Mouse (Mus musculus) liver, embryonic 13.5 days (tissue): ENCODE measurements around the gene Flot1. TPM values are rescaled to one million over a fixed set of nuclear protein-coding genes. Genes with fewer than 3 reads are reported as not detected.

ENCODE experiments used
- ATAC-seq: fragments of 200-750 bp; cut with Nextera tagmentation; 2 replicates; pipeline ENCODE4 v1.8.0; 2017; ENCODE audit warnings: low read depth, mild to moderate bottlenecking, moderate number of reproducible peaks, moderate library complexity
- DNase-seq: peaks from one replicate; pipeline ENCODE4 v3.0.0; 2022
- H3K27ac ChIP-seq: fragments of 300-500 bp; sonication (generic); 2 replicates; pipeline ENCODE4 v1.5.1; 2015; ENCODE audit warnings: moderate library complexity, mild to moderate bottlenecking, inconsistent platforms
- H3K27me3 ChIP-seq: fragments of 300-500 bp; sonication (generic); 2 replicates; pipeline ENCODE4 v1.6.1; 2015; ENCODE audit warnings: mild to moderate bottlenecking, inconsistent platforms
- H3K36me3 ChIP-seq: fragments of 300-500 bp; sonication (generic); 2 replicates; pipeline ENCODE4 v1.6.1; 2015; ENCODE audit warnings: mild to moderate bottlenecking, inconsistent platforms
- H3K4me1 ChIP-seq: fragments of 300-500 bp; sonication (generic); replicated peaks from 2 replicates; pipeline ENCODE4 v1.6.1; 2015; ENCODE audit warnings: inconsistent platforms
- H3K4me2 ChIP-seq: fragments of 300-500 bp; sonication (generic); 2 replicates; pipeline ENCODE4 v1.6.1; 2015; ENCODE audit warnings: inconsistent platforms, mild to moderate bottlenecking, moderate library complexity
- H3K4me3 ChIP-seq: fragments of 300-500 bp; sonication (generic); replicated peaks from 2 replicates; pipeline ENCODE4 v1.5.1; 2015; ENCODE audit warnings: mild to moderate bottlenecking, inconsistent platforms
- H3K9ac ChIP-seq: fragments of 300-500 bp; sonication (generic); 2 replicates; pipeline ENCODE4 v1.6.1; 2015; ENCODE audit warnings: mild to moderate bottlenecking, inconsistent platforms
- H3K9me3 ChIP-seq: fragments of 300-500 bp; sonication (generic); replicated peaks from 2 replicates; pipeline ENCODE4 v1.6.1; 2016; ENCODE audit warnings: inconsistent platforms
- WGBS: fragments of 180-500 bp; shearing (Covaris S2); methylation state at CpG from one replicate; pipeline ENCODE4 v1.1.7; 2015; ENCODE audit not compliant: insufficient replicate concordance; 5-methylcytosine and 5-hydroxymethylcytosine counted together
- polyA plus RNA-seq: library from polyadenylated mRNA; unstranded; fragments of >200 nt; fragmentation: Nextera tagmentation; extraction: Ambion mirVana; gene quantifications from 2 replicates; pipeline ENCODE4 v1.2.1, GENCODE M21; 2015

Flot1 gene
- polyA plus RNA-seq, 1 experiment from 2014 or later = 38.2 TPM

GRCm38 (mm10) chr17:35810900-35811648, 12.0 kb upstream of the Flot1 start:
- Histone ChIP-seq H3K4me1 (peaks cover 40% of the 10 kb centered on the region), H3K9ac (no peak overlapping the region), H3K4me2 (no peak overlapping the region), H3K36me3 (no peaks in the 10 kb centered on the region), H3K27ac (peak overlapping the region; percentile 13; the same call in 1 of the 2 replicates), H3K9me3 (no peaks in the 10 kb centered on the region), H3K4me3 (no peak overlapping the region), H3K27me3 (no peaks in the 10 kb centered on the region)
- WGBS = 57% methylated on average over 5 of the region's 5 CpGs
- no peak for ATAC-seq
- DNase-seq = no peak

DNA sequence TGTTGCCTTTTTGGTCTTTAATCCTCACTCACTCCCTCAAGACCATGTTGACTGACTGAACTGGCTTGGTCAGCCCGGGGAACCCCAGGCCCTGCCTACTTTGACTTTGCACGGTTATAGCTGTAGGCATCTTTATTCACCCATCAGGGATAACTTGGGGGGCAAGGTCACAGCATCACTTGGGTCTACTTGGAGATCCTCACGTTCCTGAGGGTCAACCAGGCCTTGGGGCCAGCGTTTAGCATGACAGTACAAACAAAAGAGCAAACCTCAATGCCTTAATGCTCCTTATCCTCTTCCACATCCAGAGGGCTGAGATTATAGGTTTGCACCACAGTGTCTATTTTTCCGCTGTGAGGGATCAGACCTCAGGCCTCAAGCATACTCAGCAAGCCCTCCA, 10.7 kb upstream of the Flot1 start:
- no peak overlapping the region for H3K4me3 ChIP-seq
- no peaks in the 10 kb centered on the region for H3K36me3 ChIP-seq
- 79% methylated on average over 5 of the region's 5 CpGs for WGBS
- H3K4me2 ChIP-seq = no peak overlapping the region
- ATAC-seq (no peak), DNase-seq (no peak)
- peaks cover 49% of the 10 kb centered on the region for H3K4me1 ChIP-seq
- H3K27ac ChIP-seq = no peak overlapping the region
- H3K27me3 ChIP-seq = no peaks in the 10 kb centered on the region
- H3K9me3 ChIP-seq = no peaks in the 10 kb centered on the region
- H3K9ac ChIP-seq = no peak overlapping the region

DNA sequence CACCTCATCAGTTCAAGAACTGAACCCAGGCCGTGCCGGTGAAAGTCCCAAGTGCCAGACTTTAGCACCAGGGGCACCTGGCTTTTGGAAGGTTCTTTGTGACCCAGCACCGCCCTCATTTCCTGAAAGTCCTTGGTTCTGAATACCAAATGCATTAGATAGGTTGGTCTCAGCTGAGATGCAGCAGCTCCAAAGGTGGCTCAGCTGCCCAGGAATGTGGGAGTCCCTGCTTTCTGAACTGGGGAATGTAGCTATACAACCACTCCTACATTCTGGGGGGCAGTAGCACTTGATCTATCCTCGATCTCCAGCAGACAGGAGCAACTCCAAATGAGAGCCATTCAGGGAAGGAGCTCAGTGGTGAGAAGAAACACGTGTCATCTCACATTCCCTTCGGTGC, 10.3 kb upstream of the Flot1 start:
- 64% methylated on average over 6 of the region's 6 CpGs for WGBS
- no peak for ATAC-seq
- Histone ChIP-seq H3K9ac (no peak overlapping the region), H3K4me3 (no peak overlapping the region), H3K27ac (no peak overlapping the region), H3K4me1 (peaks cover 53% of the 10 kb centered on the region), H3K9me3 (no peaks in the 10 kb centered on the region), H3K27me3 (no peaks in the 10 kb centered on the region), H3K36me3 (no peaks in the 10 kb centered on the region), H3K4me2 (no peak overlapping the region)
- DNase-seq = no peak

DNA sequence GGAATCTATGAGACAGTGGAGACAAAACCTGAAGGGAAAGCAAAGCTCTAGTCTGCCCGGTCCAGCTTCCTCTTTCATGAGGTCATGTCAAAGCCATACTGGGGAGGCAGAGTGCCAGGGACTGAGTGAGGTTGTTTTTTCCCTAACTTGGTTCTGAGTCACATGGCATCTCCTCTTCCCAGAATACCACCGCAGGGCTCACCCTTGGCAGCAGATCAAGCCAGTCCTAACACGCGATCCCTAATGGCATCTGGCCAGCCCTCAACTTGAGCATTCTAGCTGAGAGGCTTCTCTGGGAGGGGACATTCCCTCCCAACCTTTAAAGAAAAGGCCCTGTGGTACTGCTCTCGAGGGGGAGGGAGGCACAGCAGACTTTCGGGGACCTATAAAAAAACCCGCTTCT, 9.8 kb upstream of the Flot1 start:
- Histone ChIP-seq H3K9me3 (no peaks in the 10 kb centered on the region), H3K4me2 (no peak overlapping the region), H3K4me1 (peaks cover 53% of the 10 kb centered on the region), H3K27ac (no peak overlapping the region; the same call in 1 of the 2 replicates), H3K36me3 (no peaks in the 10 kb centered on the region), H3K4me3 (no peak overlapping the region), H3K9ac (no peak overlapping the region; the same call in 1 of the 2 replicates), H3K27me3 (no peaks in the 10 kb centered on the region)
- DNase-seq (no peak), ATAC-seq (no peak)
- 63% methylated on average over 7 of the region's 7 CpGs for WGBS

DNA sequence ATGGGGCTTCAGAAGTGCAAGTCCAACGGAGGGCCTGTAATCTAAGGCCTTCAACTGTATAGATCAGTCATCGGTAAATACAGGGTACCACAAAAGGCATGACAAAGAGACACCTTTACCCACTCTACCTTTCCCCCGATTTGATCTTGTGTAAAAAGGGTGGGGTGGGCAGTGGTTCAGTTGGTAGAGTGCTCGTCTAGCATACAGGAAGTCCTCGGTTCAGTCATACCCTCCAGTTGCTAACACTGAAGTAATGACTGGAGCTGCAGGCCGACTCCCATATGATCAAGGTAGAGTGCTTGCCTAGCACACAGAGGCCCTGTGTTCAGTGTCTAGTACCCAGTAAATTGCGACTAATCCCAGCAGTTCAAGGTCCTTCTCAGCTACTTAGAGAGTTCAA, 9.4 kb upstream of the Flot1 start:
- H3K36me3 ChIP-seq = no peaks in the 10 kb centered on the region
- no peak for DNase-seq
- H3K4me3 ChIP-seq = no peak overlapping the region
- no peak overlapping the region; the same call in 1 of the 2 replicates for H3K27ac ChIP-seq
- H3K4me2 ChIP-seq = no peak overlapping the region
- H3K9me3 ChIP-seq = no peaks in the 10 kb centered on the region
- ATAC-seq = no peak
- H3K9ac ChIP-seq = no peak overlapping the region
- WGBS = 50% methylated on average over 7 of the region's 7 CpGs
- peaks cover 53% of the 10 kb centered on the region for H3K4me1 ChIP-seq
- no peaks in the 10 kb centered on the region for H3K27me3 ChIP-seq

DNA sequence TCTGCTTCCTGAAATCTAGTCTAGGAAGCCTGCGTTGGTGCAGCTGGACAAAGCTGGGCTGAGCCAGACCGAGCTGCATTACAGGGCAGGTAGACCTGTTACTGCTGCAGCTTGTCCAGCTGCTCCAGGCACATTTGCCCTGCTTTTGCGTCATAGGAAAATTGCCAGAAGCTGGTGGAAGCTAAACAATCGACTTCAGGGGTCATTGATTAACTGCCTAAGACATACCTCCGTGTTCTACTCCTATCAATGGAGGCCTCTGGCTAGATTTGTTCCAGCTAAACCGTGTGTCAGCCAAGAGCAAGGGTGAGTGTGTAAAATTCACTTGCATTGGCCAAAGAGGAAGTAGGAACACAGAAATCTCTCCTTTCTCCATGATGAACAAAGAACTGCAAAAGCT, 8.4 kb upstream of the Flot1 start:
- H3K9ac ChIP-seq = no peak overlapping the region
- H3K36me3 ChIP-seq = no peaks in the 10 kb centered on the region
- DNase-seq (no peak), ATAC-seq (no peak)
- H3K4me1 ChIP-seq = peaks cover 60% of the 10 kb centered on the region
- H3K27ac ChIP-seq = no peak overlapping the region
- 51% methylated on average over 6 of the region's 6 CpGs for WGBS
- no peak overlapping the region for H3K4me2 ChIP-seq
- H3K27me3 ChIP-seq = no peaks in the 10 kb centered on the region
- no peaks in the 10 kb centered on the region for H3K9me3 ChIP-seq
- no peak overlapping the region for H3K4me3 ChIP-seq

DNA sequence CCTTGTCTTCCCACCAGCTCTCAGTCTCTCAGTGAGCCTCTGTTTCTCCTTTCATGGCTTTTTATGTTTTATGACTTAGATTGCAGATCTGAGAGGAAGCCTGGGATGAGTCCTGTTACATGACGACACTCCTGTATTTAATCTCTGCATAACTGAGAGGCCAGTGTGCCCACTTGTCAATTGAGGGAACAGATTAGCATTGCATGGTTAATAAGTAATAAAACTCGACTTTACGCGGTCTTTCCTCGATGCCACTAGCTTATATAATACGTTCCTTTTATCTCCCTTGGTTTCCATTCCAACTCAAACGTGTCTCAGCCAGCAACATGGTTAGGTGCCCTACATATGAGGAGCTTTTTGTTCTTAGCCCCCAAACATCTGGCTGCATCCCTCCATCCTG, 7.2 kb upstream of the Flot1 start:
- no peak for DNase-seq
- no peak overlapping the region for H3K4me2 ChIP-seq
- no peak for ATAC-seq
- no peaks in the 10 kb centered on the region for H3K9me3 ChIP-seq
- WGBS = 68% methylated on average over 7 of the region's 7 CpGs
- H3K27me3 ChIP-seq = no peaks in the 10 kb centered on the region
- H3K4me3 ChIP-seq = no peak overlapping the region
- H3K4me1 ChIP-seq = peaks cover 71% of the 10 kb centered on the region
- no peaks in the 10 kb centered on the region for H3K36me3 ChIP-seq
- no peak overlapping the region for H3K27ac ChIP-seq
- no peak overlapping the region for H3K9ac ChIP-seq

DNA sequence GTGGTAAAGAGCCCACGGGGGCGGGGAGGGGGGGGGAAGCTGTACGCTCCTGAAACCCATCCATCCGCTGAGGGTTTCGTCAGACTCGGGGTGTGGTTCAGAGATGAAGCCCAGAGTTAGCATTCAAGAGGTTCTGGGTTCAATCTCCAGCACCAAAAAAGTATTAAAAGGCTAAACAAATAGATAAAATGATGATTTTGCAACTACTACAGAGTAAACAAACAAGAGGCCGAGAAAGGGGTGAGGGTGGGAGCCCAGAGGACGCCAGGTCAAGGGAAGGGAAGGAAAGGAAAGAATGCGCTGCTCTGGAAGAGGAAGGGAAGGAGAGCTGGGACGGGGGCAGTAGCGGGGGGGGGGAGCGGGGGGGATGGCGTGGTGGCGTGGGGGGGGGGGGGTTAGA, 6.3 kb upstream of the Flot1 start:
- no peaks in the 10 kb centered on the region for H3K36me3 ChIP-seq
- no peaks in the 10 kb centered on the region for H3K27me3 ChIP-seq
- ATAC-seq (no peak), DNase-seq (no peak)
- no peak overlapping the region for H3K27ac ChIP-seq
- H3K4me1 ChIP-seq = peaks cover 72% of the 10 kb centered on the region
- no peaks in the 10 kb centered on the region for H3K9me3 ChIP-seq
- 52% methylated on average over 10 of the region's 14 CpGs for WGBS
- no peak overlapping the region for H3K9ac ChIP-seq
- no peak overlapping the region for H3K4me3 ChIP-seq
- H3K4me2 ChIP-seq = no peak overlapping the region

DNA sequence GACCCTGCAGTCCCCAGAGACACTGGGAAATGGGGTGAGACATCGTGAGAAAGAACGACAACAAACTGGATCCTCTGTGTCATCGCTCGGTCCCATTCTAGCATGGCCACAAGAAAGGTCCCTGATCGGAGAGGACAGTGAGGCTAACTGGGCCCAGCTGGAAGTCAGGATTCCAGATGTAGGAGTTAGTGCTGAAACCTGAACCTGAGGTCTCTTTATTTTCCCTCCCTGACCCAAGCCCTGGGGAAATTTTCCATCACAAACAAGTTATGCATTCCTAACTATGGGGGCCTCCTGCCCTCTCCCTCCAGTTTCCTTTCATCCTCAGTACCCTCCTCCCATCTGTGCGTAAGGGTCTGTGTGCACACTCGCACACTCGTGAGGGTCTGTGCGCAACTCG, 5.8 kb upstream of the Flot1 start:
- DNase-seq = no peak

GRCm38 (mm10) chr17:35820111-35820510, 2.9 kb upstream of the Flot1 start:
- peaks cover 79% of the 10 kb centered on the region for H3K4me1 ChIP-seq
- H3K4me2 ChIP-seq = peak overlapping the region; percentile 97
- H3K36me3 ChIP-seq = peaks cover 8% of the 10 kb centered on the region; the same call in 1 of the 2 replicates
- H3K27me3 ChIP-seq = no peaks in the 10 kb centered on the region
- H3K9ac ChIP-seq = 0 out of 2 replicates have a peak overlapping the region, but pooled peaks have one; percentile 93
- no peaks in the 10 kb centered on the region for H3K9me3 ChIP-seq
- no peak for ATAC-seq
- no peak overlapping the region for H3K4me3 ChIP-seq
- H3K27ac ChIP-seq = peak overlapping the region; percentile 97; the same call in 1 of the 2 replicates
- WGBS = 21% methylated on average over 5 of the region's 5 CpGs
- no peak for DNase-seq

More for the DNA sequence above, 5.8 kb upstream of the Flot1 start:
- H3K9ac ChIP-seq = no peak overlapping the region
- no peak overlapping the region for H3K4me3 ChIP-seq
- WGBS = 81% methylated on average over 10 of the region's 10 CpGs
- H3K27me3 ChIP-seq = no peaks in the 10 kb centered on the region
- H3K9me3 ChIP-seq = no peaks in the 10 kb centered on the region
- H3K4me2 ChIP-seq = no peak overlapping the region
- H3K27ac ChIP-seq = no peak overlapping the region
- peaks cover 77% of the 10 kb centered on the region for H3K4me1 ChIP-seq
- ATAC-seq = no peak
- H3K36me3 ChIP-seq = no peaks in the 10 kb centered on the region

DNA sequence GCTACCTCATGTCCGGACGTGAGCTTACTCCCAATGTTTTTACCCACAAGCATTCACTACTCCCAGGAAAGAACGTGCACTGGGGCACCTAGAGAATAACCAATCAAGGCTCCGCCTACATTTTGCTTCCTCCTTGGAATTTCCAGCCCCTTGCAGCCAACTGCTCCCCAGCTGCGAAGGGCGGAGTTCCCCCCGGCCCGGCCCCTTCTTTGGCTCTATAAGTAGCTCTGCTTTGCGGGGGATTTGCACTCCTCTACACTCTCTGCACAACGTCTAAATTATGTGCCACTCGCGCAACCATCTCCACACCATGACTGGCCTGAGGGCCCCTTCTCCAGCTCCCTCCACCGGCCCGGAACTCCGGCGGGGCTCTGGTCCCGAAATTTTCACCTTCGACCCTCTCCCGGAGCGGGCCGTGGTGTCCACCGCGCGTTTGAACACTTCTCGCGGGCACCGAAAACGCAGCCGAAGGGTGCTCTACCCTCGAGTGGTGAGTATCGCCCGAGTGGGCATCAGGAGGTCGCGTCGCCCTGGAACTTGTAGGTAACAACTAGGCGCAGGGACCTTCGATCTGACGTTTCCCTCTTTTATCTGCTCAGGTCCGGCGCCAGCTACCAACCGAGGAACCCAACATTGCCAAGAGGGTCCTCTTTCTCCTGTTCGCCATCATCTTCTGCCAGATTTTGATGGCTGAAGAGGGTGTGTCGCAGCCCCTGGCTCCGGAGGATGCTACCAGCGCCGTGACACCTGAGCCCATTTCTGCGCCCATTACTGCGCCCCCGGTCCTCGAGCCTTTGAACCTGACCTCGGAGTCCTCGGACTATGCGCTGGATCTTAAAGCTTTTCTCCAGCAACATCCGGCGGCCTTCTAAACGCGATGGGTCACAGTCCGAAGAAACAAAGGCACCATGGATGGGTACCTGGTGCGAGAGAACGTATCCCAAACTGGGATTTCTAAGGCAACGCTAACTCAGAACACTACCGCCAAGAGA, 1.3 kb upstream of the Flot1 start, which contains the start of gene Ier3:
Ier3 (plus strand) TSS at position 246 of the 992 bp plus-strand sequence.
- peak; percentile 71 for DNase-seq
- peak; percentile 45 for ATAC-seq
- Histone ChIP-seq H3K9me3 (no peaks in the 10 kb centered on the region), H3K27me3 (no peaks in the 10 kb centered on the region), H3K9ac (peak within 1 kb of the TSS; percentile 93), H3K27ac (peak within 1 kb of the TSS; percentile 97), H3K36me3 (peaks cover 19% of the 10 kb centered on the region), H3K4me1 (peaks cover 80% of the 10 kb centered on the region), H3K4me3 (peak within 1 kb of the TSS; percentile 84), H3K4me2 (peak within 1 kb of the TSS; percentile 97)
- WGBS = under 1% methylated on average over 62 of the region's 62 CpGs
